In genomic region chr9:56850905-56851252, GRCm38 (mm10) we compare ENCODE assay signal across 25 mouse cellular contexts. TPM values are rescaled to one million over a fixed set of nuclear protein-coding genes. Genes with fewer than 3 reads are reported as not detected.
"Had no signal": no experiment of that assay in that cellular context is flagged by ENCODE, and none has a peak within 500 bp of the region (broad histone marks: within the 10 kb centered on the region; RNA-seq: fewer than 3 reads in every experiment).

No protein-coding gene starts in this region.

- H3K27me3 ChIP-seq: hindbrain, embryonic 12.5 days had no signal

- H3K9me3 ChIP-seq: heart, embryonic 15.5 days; hindbrain, embryonic 10.5 days; hindbrain, embryonic 12.5 days; limb, embryonic 10.5 days; limb, embryonic 12.5 days; liver, embryonic 13.5 days had no signal

- H3K9ac ChIP-seq: hindbrain, embryonic 12.5 days; hindbrain, embryonic 14.5 days; limb, embryonic 12.5 days; liver, embryonic 13.5 days had no signal

- H3K4me2 ChIP-seq: hindbrain, embryonic 12.5 days; hindbrain, embryonic 14.5 days; limb, embryonic 12.5 days; liver, embryonic 11.5 days; liver, embryonic 13.5 days had no signal

- H3K36me3 ChIP-seq: heart, embryonic 15.5 days; hindbrain, embryonic 10.5 days; hindbrain, embryonic 12.5 days; limb, embryonic 10.5 days; limb, embryonic 12.5 days; liver, embryonic 13.5 days had no signal

- DNase-seq: gastrocnemius, postnatal 10 days; gastrocnemius, postnatal 25 days; heart, postnatal 14 days; heart, postnatal 36 days; kidney, adult 18-20 months; kidney, adult 8-10 months; liver; liver, embryonic 13.5 days had no signal

- H3K27ac ChIP-seq: heart, adult 2 months; hindbrain, embryonic 10.5 days; hindbrain, embryonic 14.5 days; layer of hippocampus, adult 2 months; left cerebral cortex, adult 2 months; limb, embryonic 12.5 days; liver, embryonic 13.5 days had no signal

- ATAC-seq: inflammation-experienced regulatory T-cells, adult 6 months had no signal

- H3K4me3 ChIP-seq: gastrocnemius, adult 2 months; heart, adult 2 months; heart, embryonic 15.5 days; hindbrain, embryonic 10.5 days; hindbrain, embryonic 12.5 days; layer of hippocampus, adult 2 months; left cerebral cortex, adult 2 months; limb, embryonic 10.5 days; limb, embryonic 12.5 days; liver, embryonic 13.5 days had no signal

RNA-seq across cellular contexts. Expression of gene Odf3l1, which starts 13.6 kb away (rescaled TPM):
- total RNA-seq: granulocyte monocyte progenitor cell, adult 5-6 weeks; heart, adult 2 months; heart, postnatal 14 days; heart, postnatal 36 days; layer of hippocampus, adult 2 months; layer of hippocampus, postnatal 25 days; left cerebral cortex, adult 2 months; left cerebral cortex, postnatal 14 days; left cerebral cortex, postnatal 36 days had no signal
- polyA plus RNA-seq: hindbrain, embryonic 14.5 days; hindbrain, embryonic 16.5 days; inflammation-experienced regulatory T-cells, adult 6 months; liver, embryonic 11.5 days; liver, embryonic 13.5 days had no signal

RNA-seq across cellular contexts. Expression of gene Cspg4, which starts 14.0 kb away (rescaled TPM):
- total RNA-seq: granulocyte monocyte progenitor cell, adult 5-6 weeks had no signal
- polyA plus RNA-seq: inflammation-experienced regulatory T-cells, adult 6 months had no signal

RNA-seq across cellular contexts. Expression of gene Lingo1, which starts 54.6 kb away (rescaled TPM):
- total RNA-seq: granulocyte monocyte progenitor cell, adult 5-6 weeks had no signal
- polyA plus RNA-seq: inflammation-experienced regulatory T-cells, adult 6 months had no signal
